Mouse (Mus musculus) small intestine, adult 2 months (tissue): ENCODE measurements around the gene Fbxl8.

Experiments
- CTCF ChIP-seq: fragments of 200-500 bp; IDR thresholded peaks from 2 replicates; pipeline ENCODE4 v1.5.1; 2012; ENCODE audit warnings: low read depth, mild to moderate bottlenecking, control low read depth, inconsistent platforms, low read length, moderate library complexity, mixed read lengths; ENCODE audit not compliant: insufficient replicate concordance, insufficient read length; ENCODE audit errors: extremely low read depth
- POLR2A ChIP-seq: fragments of 200-500 bp; IDR thresholded peaks from 2 replicates; pipeline ENCODE4 v1.6.1; 2012; ENCODE audit warnings: low read depth, mild to moderate bottlenecking, control low read depth, inconsistent platforms, low read length, moderate library complexity

- no peak for TF ChIP-seq POLR2A
- TF ChIP-seq CTCF, result no peak
Observed at GRCm38 (mm10) chr8:105309142-105309847, 44.8 kb downstream of the Fbxl8 start.
